Mouse (Mus musculus) heart, adult 9 months (tissue): ENCODE data around the gene Trafd1.
A peak's percentile ranks its signal among the peaks of the same experiment; 100 is the strongest.

ENCODE experiments used
- DNase-seq, 2 experiments: peaks; one replicate each; pipeline ENCODE4 v3.0.0; 2022; ENCODE audit warnings: low spot score in 2 of 2

Trafd1 gene

DNA sequence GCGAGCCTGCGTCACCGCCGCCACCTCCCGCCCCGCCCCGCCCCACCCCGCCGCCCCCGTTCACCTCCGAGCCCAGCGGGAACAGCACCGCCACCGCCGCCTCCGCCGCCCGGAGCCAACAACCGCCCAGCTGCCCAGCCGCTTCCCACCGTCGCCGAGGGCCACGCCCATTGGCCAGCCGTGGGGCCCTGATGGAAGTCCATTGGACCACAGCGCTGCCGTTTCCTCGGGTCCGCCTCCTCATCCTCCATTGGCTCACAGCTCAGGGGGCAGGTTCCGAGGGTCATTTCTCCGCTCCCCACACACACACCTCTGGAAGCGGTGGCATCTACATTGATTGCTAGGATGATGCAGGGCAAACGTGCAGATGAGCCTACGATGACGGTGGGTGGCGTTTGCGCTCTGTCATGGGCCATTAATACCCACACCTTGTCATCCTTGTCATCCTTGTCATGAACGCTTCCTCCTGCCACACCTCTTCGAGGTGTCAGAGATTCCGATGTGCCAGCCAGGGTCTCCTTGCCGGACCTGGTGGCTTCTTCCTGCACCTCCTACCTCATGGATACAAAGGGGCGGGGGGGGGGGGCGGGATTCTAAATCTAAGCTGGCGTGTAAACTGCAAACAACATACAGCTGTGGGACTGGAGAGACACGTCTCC, at the start of gene Trafd1:
Trafd1 (minus strand) TSS at position 172 of the 659 bp plus-strand sequence.
- peak; percentile 95 to 96 for DNase-seq

DNA sequence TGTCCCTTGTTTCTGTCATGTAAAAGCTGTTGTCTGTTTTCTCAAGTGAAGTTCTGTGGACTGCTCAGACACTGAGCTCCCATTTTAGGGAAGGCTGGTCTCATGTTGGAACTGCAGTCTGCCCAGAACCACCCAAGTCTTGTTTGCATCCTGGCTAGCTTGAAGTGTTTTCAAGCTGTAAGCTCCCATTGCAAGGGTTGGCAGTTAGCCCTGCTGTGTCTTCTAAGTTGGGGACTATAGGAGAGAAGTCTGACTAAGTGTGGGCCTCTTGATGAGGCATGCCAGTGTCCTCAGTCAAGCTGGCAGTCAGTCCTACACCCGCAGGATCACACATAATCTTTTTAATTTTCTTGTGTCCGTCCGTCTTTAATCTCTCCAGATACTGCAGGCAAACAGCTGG, 43.5 kb upstream of the Trafd1 start:
- no peak for DNase-seq

DNA sequence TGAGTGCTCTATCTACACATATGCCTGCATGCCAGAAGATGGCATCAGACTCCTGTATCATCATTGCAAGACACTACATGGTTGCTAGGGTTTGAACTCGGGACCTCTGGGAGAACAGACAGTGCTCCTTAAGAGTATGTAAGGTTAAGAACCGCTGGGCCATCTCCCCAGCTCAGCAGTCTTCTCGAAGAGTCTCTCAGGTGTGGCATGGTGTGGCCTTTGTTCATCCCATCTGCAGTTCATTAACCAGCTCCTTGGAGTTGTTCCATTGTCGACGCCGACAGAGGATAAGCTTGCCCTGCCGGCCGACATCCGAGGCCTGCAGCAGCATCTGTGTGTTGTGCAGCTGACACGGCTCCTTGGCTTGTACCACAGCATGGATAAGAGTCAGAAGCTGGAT, 37.9 kb upstream of the Trafd1 start:
- DNase-seq, result no peak

DNA sequence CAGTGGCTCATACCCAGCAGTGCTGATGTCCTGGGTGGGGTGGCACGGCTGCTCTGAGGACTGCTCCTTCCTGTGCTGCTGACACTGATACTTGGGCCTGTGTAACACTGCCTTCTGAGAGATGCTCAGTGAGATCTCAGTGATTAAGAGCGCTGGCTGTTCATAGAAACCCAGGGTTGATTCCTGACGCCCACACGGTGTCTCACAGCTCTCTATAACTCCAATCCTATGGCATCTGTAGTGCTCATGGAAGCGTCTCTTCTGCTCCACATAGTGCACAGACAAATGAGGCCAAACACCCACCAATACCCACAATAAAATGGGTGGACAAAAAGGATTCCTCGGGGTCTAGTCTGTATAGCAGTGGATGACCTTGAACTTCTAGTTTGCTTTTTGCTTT, 37.4 kb upstream of the Trafd1 start:
- no peak for DNase-seq

DNA sequence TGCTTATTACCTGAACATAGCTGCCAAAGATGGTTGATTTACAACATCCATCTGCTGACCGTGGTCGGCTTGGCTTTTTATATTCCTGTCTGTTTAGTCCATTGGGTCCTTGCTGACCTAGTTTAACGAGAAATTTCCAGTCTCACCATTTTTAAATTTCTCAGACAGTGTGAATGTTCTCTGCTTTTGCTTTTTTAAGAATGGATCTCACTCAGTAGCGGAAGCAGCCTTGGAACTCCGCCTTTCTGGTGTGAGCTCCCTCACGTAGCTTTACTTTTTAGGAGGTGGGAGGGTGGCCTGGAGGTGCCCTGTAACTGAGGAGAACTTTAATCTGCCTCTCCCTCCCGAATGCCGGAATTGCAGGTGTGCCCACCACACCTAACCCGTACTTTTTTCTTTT, 35.3 kb upstream of the Trafd1 start:
- no peak for DNase-seq

DNA sequence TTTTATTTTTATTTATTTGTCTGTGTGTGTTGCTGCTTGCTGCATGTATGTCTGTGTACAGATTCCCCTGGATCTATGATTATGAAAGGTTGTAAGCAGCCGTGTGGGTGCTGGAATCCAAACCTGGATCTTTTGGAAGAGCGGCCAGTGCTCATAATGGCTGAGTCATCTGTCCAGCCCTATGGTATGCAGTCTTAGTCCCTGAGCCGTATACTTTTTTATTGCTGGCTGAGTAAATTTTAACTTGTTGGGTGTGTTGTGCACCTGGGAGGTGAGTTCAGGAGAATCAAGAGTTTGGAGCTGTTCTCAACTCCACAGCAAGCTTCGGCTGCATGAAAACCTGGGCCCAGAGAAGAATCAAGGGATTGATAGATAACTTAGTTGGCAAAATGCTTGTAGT, 25.5 kb upstream of the Trafd1 start:
- DNase-seq, result no peak

DNA sequence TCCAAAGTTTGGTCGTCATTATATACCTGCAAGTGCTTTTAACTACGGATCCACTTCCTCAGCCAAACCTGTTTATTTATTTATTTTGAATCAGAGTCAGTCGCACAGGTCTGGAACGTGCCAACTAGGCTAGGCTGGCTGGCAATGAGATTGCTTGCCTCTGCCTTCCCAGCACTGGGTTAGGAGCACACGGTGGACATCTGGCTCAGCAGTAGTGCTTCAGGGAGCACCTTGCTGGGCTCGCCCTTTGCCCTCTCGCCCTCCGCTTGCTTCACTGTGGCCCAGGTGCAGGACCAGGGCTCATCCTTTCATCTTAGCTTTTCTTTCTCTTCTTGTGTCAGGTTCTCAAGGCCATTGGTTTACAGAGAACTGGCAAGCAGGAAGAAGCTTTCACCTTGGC, 22.4 kb upstream of the Trafd1 start:
- no peak for DNase-seq

DNA sequence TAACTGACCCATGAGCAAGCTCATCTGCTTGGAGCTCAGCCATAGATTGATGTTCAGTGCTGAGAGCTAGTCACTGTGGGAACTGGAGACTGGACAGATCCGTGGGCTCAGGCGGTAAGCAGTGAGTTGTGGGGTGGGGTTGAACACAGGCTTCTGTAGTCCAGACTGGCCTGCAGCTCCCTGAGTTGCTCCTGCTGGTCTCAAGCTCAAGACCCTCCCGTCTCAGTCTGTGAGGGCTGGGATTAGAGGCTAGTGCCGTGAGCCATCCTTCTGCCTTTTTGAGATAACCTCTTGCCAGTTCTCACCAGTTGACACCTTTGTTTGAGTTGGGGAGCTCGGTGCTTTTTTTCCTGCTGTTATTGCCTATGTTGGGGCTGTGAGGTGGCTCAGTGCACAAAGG, 15.4 kb upstream of the Trafd1 start:
- DNase-seq, result no peak

DNA sequence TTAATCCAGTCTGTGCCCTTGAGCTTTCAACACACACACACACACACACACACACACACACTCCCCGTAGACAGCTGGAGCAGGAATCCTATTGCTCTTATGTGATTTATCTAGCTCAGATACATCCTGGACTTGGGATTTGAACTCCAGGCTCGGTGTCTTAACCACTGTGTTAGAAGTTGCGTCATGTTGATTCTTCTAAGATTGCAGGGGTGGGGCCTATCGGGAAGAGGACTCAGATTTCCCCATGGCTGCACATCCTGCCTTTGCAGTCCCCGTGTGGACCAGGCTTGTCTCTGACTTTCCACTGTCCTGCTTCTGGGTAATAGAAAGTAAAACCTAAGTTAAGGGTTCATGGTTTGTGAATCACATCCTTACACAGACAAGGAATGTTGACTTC, 14.6 kb upstream of the Trafd1 start:
- no peak for DNase-seq

DNA sequence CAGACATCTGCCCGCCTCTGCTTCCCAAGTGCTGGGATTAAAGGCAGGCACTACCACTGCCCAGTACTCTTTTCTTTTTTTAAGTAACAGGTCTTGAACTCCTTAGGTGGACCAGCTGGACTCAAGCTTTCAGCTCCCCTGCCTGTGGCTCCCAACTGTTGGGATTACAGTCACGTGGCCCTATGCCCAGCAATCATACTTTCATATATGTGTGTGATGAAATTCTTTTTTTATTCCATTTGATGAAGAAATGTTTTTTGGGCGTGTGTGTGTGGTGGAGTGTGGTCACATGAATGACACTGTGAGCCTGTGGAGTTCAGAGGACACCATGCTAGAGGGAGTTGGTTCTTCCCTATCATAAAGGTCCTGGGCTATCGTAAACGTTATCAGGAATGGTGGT, 14.1 kb upstream of the Trafd1 start:
- no peak for DNase-seq

DNA sequence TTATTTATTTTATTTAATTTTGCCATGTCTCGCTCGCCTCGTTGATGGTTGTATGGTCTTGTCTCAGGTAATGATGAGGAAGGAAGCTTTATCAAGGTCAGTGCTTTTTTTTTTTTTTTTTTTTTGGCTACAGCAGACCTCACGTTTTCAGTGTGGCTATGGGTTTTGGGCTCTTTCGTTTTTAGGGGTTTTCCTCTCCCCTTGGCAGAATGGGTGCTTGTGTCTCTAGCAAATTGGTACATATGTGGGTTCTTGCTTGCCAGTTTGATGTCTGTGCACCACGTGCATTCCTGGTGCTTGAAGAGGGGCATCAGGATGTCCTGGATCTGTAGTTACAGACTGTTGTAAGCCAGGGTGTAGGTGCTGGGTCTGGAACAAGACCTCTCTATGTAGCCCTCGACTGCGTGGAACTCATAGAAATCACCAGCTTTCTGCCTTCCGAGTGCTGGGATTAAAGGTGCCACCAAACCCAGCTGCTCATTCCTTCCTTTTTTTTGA, 13.6 kb upstream of the Trafd1 start:
- DNase-seq, result no peak

DNA sequence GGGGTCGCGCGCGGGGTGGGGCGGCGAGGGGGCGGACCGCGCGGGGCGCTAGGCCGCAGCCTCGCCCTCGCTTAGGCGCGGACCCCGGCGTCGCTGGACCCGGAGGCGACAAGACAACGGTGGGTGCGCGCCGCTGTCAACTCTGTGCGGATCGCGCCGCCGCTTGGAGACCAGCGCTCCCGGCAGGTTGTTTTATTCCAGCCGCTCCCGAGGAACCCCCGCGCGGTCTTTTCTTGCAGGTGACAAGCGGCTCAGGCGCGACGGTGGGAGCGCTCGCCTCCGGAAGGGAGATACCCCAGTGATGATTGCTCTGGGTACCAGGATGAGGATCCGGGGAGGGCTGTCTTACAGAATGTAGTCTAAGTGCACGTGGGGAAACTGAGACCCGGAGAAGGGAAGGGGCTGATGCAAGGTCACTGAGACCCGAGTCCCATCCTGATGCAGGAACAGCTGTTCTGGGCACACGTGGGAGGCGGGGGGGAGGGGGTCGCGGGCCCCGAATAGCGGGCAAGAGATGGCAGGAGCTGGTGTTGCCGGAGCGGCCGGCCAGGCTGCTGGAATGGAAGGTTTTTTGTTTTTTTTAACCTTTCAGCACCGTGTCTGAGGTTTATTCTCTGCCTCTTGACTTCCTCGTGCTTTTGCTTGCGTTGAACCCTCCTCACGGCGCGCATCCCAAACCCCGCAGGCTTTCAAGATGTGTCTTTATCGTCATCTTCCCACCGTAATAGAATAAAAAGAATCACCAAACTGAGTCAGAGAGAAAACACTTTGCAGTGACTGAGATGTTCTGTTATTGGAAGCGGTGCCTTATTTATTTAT, 12.9 kb upstream of the Trafd1 start:
- no peak for DNase-seq

DNA sequence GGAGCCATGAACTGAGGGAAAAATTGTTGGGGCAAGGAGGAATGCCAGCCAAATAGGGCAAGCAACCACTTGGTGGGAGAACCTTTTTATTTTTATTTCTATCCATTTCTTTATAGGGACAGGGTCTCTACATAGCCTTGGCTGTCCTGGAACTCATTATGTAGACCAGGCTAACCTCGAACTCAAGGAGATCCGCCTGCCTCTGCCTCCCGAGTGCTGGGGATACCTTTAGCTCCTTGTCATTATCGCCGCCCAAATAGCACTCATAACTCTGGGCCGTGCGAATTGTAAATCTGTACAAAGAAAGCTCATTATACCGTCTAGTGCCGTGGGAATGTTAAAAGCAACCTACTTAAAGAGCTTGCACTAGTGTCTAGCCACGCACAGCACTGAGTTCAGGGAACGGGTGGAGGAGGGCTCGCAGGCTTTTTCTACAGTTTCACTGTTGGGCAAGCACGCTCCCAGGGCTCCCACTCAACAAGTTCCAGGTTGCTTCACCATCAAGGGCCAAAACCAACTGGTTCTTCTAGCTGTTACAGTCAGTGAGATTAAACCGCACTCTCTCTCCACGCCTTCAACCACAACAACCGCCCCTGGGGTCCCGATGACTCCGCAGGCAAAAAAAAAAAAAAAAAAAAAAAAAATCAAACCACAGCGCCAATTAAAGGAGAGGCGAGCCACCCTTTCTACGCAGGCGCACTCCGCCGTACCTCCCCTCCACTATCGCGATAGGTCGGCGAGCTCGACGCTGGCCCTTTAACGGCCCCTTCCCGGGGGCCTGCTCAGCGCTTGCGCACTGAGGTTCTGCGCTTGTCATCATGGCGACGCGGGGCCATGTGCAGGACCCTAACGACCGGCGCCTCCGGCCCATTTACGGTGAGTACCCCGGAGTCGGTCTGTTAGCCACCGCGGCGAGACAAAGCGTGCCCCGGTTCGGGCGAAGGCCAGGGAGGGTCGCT, 12.0 kb upstream of the Trafd1 start, which contains the start of gene Naa25:
Naa25 (plus strand) TSS at position 750 of the 959 bp plus-strand sequence.
- peak; percentile 94 for DNase-seq

DNA sequence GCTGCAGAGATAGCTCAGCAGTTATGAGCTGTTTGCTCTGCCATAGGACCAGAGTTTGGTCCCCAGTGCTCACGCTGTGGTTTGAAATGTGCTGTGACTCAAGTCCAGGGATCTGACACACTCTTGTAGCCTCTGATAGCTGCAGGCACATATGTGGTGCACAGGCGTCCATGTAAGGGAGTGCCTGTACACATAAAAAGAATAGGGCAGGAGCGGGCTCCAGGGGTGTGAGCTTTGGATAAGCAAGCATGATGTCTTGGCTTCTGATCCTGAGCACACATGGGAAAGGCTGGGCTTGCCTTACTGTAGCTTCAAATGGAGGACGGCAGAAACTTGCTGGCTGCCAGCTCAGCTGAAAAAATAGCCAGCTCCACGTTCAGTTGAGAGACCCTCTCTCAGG, 10.2 kb upstream of the Trafd1 start:
- no peak for DNase-seq

DNA sequence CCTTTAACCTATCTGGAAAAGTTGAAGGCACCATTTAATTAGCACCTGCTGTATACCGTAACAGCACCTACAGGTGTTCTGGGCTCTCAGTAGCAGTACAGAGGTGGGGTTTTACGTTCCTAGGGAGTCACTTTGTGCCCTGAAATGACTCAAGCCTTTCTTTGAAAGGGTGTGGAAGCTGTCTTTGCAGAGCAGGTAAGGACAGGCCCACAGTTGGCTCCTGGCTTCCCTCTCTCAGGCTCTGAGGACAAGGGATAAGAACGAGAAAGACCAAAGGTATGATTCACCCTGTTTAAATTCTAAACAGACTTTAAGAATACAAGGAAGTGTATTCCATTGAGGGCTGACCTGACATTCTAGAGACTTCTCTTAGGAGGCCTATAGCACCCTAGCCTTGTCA, 8.0 kb upstream of the Trafd1 start:
- no peak for DNase-seq

DNA sequence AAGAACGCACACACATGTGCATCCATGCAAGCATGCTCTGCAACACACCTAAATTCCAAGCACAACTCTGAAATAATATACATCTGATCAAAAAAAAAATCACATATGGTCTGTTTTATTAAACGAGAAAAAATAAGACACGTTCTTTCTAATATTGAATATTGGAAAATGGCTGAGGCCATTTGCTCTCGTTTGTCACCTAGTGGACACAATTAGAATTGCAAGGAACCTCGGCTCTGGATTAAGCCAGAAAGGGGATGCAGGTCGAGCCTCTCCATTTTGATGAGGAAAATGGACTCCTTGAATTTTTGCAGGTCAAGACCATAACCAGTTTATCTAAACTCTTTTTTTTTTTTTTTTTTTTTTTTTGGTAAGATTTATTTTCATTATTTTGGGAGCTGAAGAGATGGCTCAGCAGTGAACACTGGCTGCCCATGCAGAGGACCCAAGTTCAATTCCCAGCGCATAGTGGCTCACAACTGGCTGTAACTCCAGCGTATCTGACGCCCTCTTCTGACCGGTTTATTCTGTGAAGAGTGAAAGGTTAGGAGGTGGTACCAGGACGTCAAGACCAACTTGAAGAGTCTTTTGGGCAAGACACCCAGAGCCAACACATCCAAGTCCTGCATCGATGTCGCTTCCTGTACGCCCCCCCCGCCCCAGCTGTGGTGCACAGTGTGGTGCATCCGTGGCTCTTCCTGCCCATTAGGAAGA, 7.4 kb upstream of the Trafd1 start:
- DNase-seq, result peak in 1 of 2 experiments; percentile 42

DNA sequence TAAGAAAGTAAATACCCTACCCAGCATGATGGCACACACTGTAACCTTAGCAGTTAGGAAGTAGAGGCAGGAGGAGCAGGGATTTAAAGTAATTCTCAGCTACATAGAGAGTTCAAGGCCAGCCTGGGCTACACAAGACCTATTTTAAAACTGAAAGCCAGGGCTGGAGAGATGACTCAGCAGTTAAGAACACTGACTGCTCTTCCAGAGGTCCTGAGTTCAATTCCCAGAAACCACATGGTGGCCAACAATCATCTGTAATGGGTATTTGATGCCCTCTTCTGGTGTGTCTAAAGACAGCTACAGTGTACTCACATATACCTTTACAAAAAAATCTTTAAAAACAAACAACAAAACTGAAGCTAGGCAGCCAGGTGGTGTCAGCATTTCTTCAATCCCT, 4.3 kb upstream of the Trafd1 start:
- no peak for DNase-seq

DNA sequence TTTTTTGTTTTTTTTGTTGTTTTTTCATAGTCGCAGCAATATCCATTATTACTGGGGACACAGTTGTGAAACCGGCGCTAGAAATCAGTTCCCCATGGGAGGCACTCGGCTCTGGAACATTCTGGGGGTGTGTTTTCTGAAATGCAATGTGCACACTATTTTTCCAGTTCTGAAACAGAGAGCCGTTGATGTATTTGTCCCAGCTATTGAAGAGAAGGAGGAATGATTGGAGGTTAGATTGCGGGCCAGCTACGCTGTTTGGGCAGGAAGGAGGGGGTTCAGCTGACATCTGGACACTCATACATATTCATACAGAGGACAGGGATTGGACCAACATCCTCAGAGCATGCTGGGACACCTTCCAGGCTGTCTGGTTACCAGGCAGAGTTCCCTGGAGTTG, 3.7 kb upstream of the Trafd1 start:
- DNase-seq, result peak in 1 of 2 experiments; percentile 41

DNA sequence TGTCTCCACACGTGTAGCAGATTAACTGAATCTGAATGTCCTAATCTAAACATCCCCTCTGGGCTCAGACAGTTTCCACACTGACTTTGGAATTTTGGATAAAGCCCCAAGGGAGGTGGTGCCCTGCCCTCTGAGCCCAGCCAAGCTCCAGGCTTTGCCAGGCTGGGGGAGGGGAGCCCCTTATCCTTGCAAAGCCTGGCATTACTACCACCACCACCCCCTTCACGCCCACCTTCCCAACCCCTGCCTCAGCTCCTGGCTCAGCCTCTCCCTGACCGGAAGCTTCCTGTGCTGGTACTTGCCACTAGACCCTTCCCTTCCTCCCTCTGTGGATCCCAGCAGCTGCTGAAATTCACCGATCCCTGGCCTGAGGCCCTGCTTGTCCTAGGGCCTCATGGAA, 1.7 kb upstream of the Trafd1 start:
- peak in 1 of 2 experiments; percentile 39 for DNase-seq

DNA sequence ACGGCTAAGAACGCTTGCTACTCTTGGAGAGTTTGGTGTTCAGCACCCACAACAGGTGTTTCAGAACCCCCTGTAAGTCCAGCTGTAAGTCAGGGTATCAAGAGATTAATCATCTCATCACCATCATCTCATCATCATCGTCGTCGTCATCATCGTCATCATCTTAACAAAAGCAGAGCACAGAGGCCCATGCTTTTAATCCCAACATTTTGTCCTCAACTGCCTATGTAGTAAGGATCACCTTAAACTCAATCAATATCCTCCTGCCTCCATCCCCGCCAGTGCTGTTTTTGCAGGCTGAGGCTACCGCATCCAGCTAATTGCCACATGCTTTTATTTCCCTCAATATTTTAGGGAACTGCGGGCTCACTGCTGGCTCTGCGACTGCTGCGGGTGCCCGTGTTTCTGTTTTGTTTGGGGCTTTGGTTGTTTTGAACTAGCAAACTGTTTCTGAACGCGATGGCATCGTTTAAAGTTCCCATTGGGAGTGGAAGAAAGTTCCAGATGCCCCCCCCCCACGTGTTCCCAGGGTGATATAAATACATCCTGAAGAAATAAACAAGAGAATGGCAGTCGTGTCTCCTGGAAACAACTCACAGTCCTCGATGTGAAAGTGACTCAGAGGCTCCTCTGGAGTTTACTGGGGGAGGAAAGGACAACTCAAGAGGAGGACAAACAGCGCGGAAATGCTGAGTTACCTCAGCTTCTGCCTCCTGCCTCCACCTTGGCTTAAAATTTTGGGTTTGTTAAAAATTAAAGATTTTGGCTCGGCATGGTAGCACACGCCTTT, 883 bp upstream of the Trafd1 start:
- DNase-seq, result peak in 1 of 2 experiments; percentile 15
